Mouse (Mus musculus) ovary, postnatal 36 days (tissue): Measurements from ENCODE around the gene Cpt1c.

Source experiments
- DNase-seq: peaks from one replicate; pipeline ENCODE4 v3.0.0; 2022; ENCODE audit warnings: low spot score, mixed read lengths

Cpt1c gene

GRCm38 (mm10) chr7:44916881-44917280 is 57.8 kb downstream of the Cpt1c start:
- no peak for DNase-seq

- DNase-seq, result no peak
Measured at GRCm38 (mm10) chr7:44916191-44916590, 58.5 kb downstream of the Cpt1c start.

DNA sequence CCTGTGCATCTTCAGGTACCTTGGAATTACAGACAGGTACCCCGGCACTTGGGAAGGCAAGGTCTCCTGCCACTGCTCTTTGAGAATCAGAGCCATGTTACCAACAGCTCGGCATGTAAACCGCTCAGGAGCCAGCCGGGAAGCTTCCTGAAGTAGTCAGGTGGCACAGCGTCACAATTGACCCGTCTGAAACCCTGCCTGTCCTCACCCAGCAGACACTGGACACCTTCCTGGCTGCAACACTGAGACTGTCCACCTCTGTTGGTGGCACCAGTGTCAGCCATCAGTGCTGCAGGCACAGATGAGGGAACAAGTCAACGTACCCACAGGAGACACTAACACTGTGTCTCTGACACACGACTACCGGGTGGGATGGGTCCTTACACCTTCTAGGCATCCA is 59.3 kb downstream of the Cpt1c start:
- no peak for DNase-seq

- no peak for DNase-seq
Measured at GRCm38 (mm10) chr7:44914396-44914795, 60.3 kb downstream of the Cpt1c start.
